Mouse (Mus musculus) stomach, embryonic 15.5 days (tissue): ENCODE measurements at regions not wholly inside any gene's neighbourhood (a gene's known extent, or its start where the extent isn't known, plus 50 kb on each side); places are given as distances from the start of the nearest gene placed in this dataset.

Source experiments
- ATAC-seq: fragments of 200-750 bp; cut with Nextera tagmentation; 2 replicates; pipeline ENCODE4 v1.8.0; 2017; ENCODE audit warnings: low read depth, moderate number of reproducible peaks, moderate TSS enrichment; ENCODE audit not compliant: insufficient read depth, low FRiP score
- H3K27ac ChIP-seq: fragments of 300-500 bp; sonication (generic); 2 replicates; pipeline ENCODE4 v1.5.1; 2015; ENCODE audit warnings: mild to moderate bottlenecking, inconsistent platforms
- H3K27me3 ChIP-seq: fragments of 300-500 bp; sonication (generic); replicated peaks from 2 replicates; pipeline ENCODE4 v1.6.1; 2015; ENCODE audit warnings: inconsistent platforms
- H3K36me3 ChIP-seq: fragments of 300-500 bp; sonication (generic); 2 replicates; pipeline ENCODE4 v1.6.1; 2015; ENCODE audit warnings: inconsistent platforms
- H3K4me1 ChIP-seq: fragments of 300-500 bp; sonication (generic); 2 replicates; pipeline ENCODE4 v1.6.1; 2015; ENCODE audit warnings: inconsistent platforms
- H3K4me2 ChIP-seq: fragments of 300-500 bp; sonication (generic); 2 replicates; pipeline ENCODE4 v1.6.1; 2015; ENCODE audit warnings: mild to moderate bottlenecking, inconsistent platforms
- H3K4me3 ChIP-seq: fragments of 300-500 bp; sonication (generic); replicated peaks from 2 replicates; pipeline ENCODE4 v1.5.1; 2015; ENCODE audit warnings: inconsistent platforms
- H3K9ac ChIP-seq: fragments of 300-500 bp; sonication (generic); 2 replicates; pipeline ENCODE4 v1.6.1; 2015; ENCODE audit warnings: inconsistent platforms
- H3K9me3 ChIP-seq: fragments of 300-500 bp; sonication (generic); 2 replicates; pipeline ENCODE4 v1.6.1; 2016; ENCODE audit warnings: inconsistent platforms
- WGBS: fragments of 180-500 bp; shearing (Covaris S2); methylation state at CpG from one replicate; pipeline ENCODE4 v1.1.7; 2015; 5-methylcytosine and 5-hydroxymethylcytosine counted together

DNA sequence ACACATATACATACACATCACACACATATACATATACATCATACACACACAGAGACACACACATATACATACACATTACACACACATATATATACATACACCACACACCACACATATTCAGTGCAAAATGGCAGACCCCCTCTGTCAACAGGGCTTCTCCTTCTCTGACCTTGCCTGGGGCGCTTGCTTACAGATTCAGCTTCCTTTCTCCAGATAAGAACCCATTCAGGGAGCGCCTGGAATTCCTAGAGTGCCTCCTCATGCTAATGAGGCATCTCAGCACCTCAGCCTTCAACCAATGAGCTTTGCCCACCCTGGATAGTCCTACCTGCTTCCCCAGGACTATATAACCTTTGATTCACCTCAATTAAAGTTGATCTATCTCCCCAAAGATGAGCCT lies 200.3 kb downstream of the Spata18 start:
- Histone ChIP-seq H3K27ac (no peak overlapping the region), H3K4me2 (no peak overlapping the region), H3K27me3 (no peaks in the 10 kb centered on the region), H3K9ac (no peak overlapping the region), H3K4me3 (no peak overlapping the region), H3K36me3 (no peaks in the 10 kb centered on the region), H3K4me1 (peaks cover 10% of the 10 kb centered on the region; the same call in 1 of the 2 replicates), H3K9me3 (no peaks in the 10 kb centered on the region)
- WGBS: 56% methylated on average over 2 of the region's 2 CpGs
- ATAC-seq: no peak

- peak; percentile 83 for ATAC-seq
- no peaks in the 10 kb centered on the region for H3K9me3 ChIP-seq
- H3K4me3 ChIP-seq: no peak overlapping the region; the same call in 1 of the 2 replicates
- H3K4me1 ChIP-seq: peaks cover 10% of the 10 kb centered on the region; the same call in 1 of the 2 replicates
- H3K36me3 ChIP-seq: no peaks in the 10 kb centered on the region
- 36% methylated on average over 22 of the region's 22 CpGs for WGBS
- no peaks in the 10 kb centered on the region for H3K27me3 ChIP-seq
- H3K4me2 ChIP-seq: no peak overlapping the region
- peak overlapping the region; percentile 55; the same call in 1 of the 2 replicates for H3K27ac ChIP-seq
- H3K9ac ChIP-seq: no peak overlapping the region
Observed at GRCm38 (mm10) chr5:73854025-73854773, 203.0 kb downstream of the Spata18 start.

- 54% methylated on average over 18 of the region's 18 CpGs for WGBS
- Histone ChIP-seq H3K4me1 (peaks cover 12% of the 10 kb centered on the region; the same call in 1 of the 2 replicates), H3K36me3 (no peaks in the 10 kb centered on the region), H3K4me3 (no peak overlapping the region), H3K27me3 (no peaks in the 10 kb centered on the region), H3K4me2 (no peak overlapping the region), H3K9me3 (no peaks in the 10 kb centered on the region), H3K9ac (no peak overlapping the region), H3K27ac (peak overlapping the region; percentile 55; the same call in 1 of the 2 replicates)
- no peak for ATAC-seq
Observed at GRCm38 (mm10) chr5:73854774-73855371, 203.7 kb downstream of the Spata18 start.

DNA sequence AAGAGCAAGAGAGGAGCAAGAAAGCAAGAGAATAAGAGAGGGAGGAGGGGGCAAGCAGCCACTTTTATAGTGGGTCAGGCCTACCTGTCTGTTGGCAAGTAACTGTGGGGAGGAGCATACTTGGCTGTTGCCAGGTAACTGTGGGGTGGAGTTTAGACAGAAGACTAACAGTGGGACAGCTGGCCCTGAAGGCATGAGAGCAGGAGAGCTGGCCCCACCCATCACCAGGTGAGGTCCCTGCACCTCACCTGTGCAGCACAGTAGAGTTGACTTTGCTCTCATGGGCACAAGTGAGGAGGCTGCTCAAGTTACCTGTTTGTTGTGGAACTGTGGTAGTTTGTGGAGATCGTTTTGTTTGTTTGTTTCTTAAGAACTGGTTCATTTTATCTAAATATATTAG lies 208.1 kb downstream of the Spata18 start:
- Histone ChIP-seq H3K4me3 (no peak overlapping the region), H3K27ac (no peak overlapping the region), H3K27me3 (no peaks in the 10 kb centered on the region), H3K36me3 (no peaks in the 10 kb centered on the region), H3K4me2 (no peak overlapping the region), H3K9ac (no peak overlapping the region), H3K9me3 (no peaks in the 10 kb centered on the region), H3K4me1 (peaks cover 10% of the 10 kb centered on the region; the same call in 1 of the 2 replicates)
- ATAC-seq: no peak
- 67% methylated on average over 1 of the region's 1 CpGs for WGBS

GRCm38 (mm10) chr5:73864138-73864761 lies 204.0 kb downstream of the Usp46 start:
- WGBS: 72% methylated on average over 9 of the region's 9 CpGs
- H3K27ac ChIP-seq: no peak overlapping the region

GRCm38 (mm10) chr5:73872641-73873421 lies 195.4 kb downstream of the Usp46 start:
- Histone ChIP-seq H3K9ac (no peak overlapping the region), H3K4me1 (no peaks in the 10 kb centered on the region), H3K27me3 (no peaks in the 10 kb centered on the region), H3K4me3 (no peak overlapping the region), H3K4me2 (no peak overlapping the region), H3K9me3 (no peaks in the 10 kb centered on the region), H3K27ac (no peak overlapping the region), H3K36me3 (no peaks in the 10 kb centered on the region)
- WGBS: 64% methylated on average over 9 of the region's 9 CpGs
- ATAC-seq: no peak

More at GRCm38 (mm10) chr5:73864138-73864761, 204.0 kb downstream of the Usp46 start:
- Histone ChIP-seq H3K27me3 (no peaks in the 10 kb centered on the region), H3K4me3 (no peak overlapping the region), H3K4me2 (no peak overlapping the region), H3K9me3 (no peaks in the 10 kb centered on the region), H3K9ac (no peak overlapping the region), H3K4me1 (0 out of 2 replicates have a peak, but pooled peaks cover 2% of the 10 kb centered on the region), H3K36me3 (no peaks in the 10 kb centered on the region)
- ATAC-seq: no peak

GRCm38 (mm10) chr5:73874770-73875169 lies 193.5 kb downstream of the Usp46 start:
- Histone ChIP-seq H3K9ac (no peak overlapping the region), H3K4me3 (no peak overlapping the region), H3K4me1 (no peaks in the 10 kb centered on the region), H3K4me2 (no peak overlapping the region), H3K27me3 (no peaks in the 10 kb centered on the region), H3K27ac (no peak overlapping the region), H3K9me3 (no peaks in the 10 kb centered on the region), H3K36me3 (no peaks in the 10 kb centered on the region)
- 93% methylated on average over 1 of the region's 1 CpGs for WGBS
- ATAC-seq: no peak

- H3K27ac ChIP-seq: no peak overlapping the region
- H3K4me1 ChIP-seq: no peaks in the 10 kb centered on the region
- WGBS: 38% methylated on average over 3 of the region's 3 CpGs
- ATAC-seq: no peak
- no peak overlapping the region for H3K4me2 ChIP-seq
- no peaks in the 10 kb centered on the region for H3K36me3 ChIP-seq
- no peaks in the 10 kb centered on the region for H3K9me3 ChIP-seq
- no peaks in the 10 kb centered on the region for H3K27me3 ChIP-seq
- H3K4me3 ChIP-seq: no peak overlapping the region
- H3K9ac ChIP-seq: no peak overlapping the region
Observed at GRCm38 (mm10) chr5:73875847-73876246, 192.4 kb downstream of the Usp46 start.

DNA sequence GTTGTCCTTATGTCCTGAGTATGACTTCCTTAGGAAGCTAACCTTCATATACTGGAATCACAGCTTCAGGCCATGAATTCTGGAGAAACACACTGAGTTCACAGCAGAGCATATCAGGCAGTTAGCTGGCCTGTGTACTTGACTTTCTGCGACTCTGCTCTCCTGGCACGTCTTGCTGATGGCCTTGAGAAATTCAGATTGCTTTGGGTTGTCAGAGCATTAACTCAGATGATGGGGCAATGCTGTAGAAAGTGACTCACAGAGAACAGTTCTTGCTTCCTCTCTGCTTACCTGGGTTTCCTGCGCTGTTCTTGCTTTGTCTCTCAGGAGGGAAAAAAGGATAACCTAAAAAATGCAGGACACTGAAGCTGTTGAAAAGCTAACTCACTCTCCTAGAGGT lies 187.3 kb downstream of the Usp46 start:
- no peak overlapping the region for H3K4me2 ChIP-seq
- H3K4me1 ChIP-seq: no peaks in the 10 kb centered on the region
- no peaks in the 10 kb centered on the region for H3K9me3 ChIP-seq
- H3K4me3 ChIP-seq: no peak overlapping the region
- no peak overlapping the region for H3K9ac ChIP-seq
- no peaks in the 10 kb centered on the region for H3K36me3 ChIP-seq
- H3K27me3 ChIP-seq: no peaks in the 10 kb centered on the region
- ATAC-seq: no peak
- no peak overlapping the region; the same call in 1 of the 2 replicates for H3K27ac ChIP-seq
- 64% methylated on average over 3 of the region's 3 CpGs for WGBS

GRCm38 (mm10) chr5:73881941-73882340 lies 186.3 kb downstream of the Usp46 start:
- H3K27ac ChIP-seq: peak overlapping the region; percentile 26; the same call in 1 of the 2 replicates
- no peaks in the 10 kb centered on the region for H3K36me3 ChIP-seq
- H3K4me2 ChIP-seq: no peak overlapping the region
- no peak overlapping the region for H3K9ac ChIP-seq
- ATAC-seq: peak; percentile 53; the same call in 1 of the 2 replicates
- WGBS: 37% methylated on average over 5 of the region's 5 CpGs
- H3K4me1 ChIP-seq: no peaks in the 10 kb centered on the region
- no peaks in the 10 kb centered on the region for H3K27me3 ChIP-seq
- H3K4me3 ChIP-seq: no peak overlapping the region
- H3K9me3 ChIP-seq: no peaks in the 10 kb centered on the region

- H3K9me3 ChIP-seq: no peaks in the 10 kb centered on the region
- no peaks in the 10 kb centered on the region for H3K36me3 ChIP-seq
- 74% methylated on average over 12 of the region's 12 CpGs for WGBS
- H3K9ac ChIP-seq: no peak overlapping the region
- no peak overlapping the region for H3K4me2 ChIP-seq
- H3K4me1 ChIP-seq: no peaks in the 10 kb centered on the region
- H3K4me3 ChIP-seq: no peak overlapping the region
- no peak for ATAC-seq
- H3K27me3 ChIP-seq: no peaks in the 10 kb centered on the region
- no peak overlapping the region for H3K27ac ChIP-seq
Observed at GRCm38 (mm10) chr5:73884998-73885397, 183.2 kb downstream of the Usp46 start.
